Mouse (Mus musculus) hindbrain, embryonic 13.5 days (tissue): Measurements from ENCODE around the gene Mafg. TPM values are rescaled to one million over a fixed set of nuclear protein-coding genes. Genes with fewer than 3 reads are reported as not detected.

Experiments
- ATAC-seq: fragments of 200-750 bp; cut with Nextera tagmentation; 2 replicates; pipeline ENCODE4 v1.8.0; 2017; ENCODE audit warnings: moderate TSS enrichment; ENCODE audit not compliant: low FRiP score
- H3K27ac ChIP-seq: fragments of 300-500 bp; sonication (generic); 2 replicates; pipeline ENCODE4 v1.5.1; 2015; ENCODE audit warnings: inconsistent platforms, mild to moderate bottlenecking, moderate library complexity
- H3K27me3 ChIP-seq: fragments of 300-500 bp; sonication (generic); 2 replicates; pipeline ENCODE4 v1.6.1; 2015; ENCODE audit warnings: mild to moderate bottlenecking, inconsistent platforms
- H3K36me3 ChIP-seq: fragments of 300-500 bp; sonication (generic); 2 replicates; pipeline ENCODE4 v1.6.1; 2015; ENCODE audit warnings: mild to moderate bottlenecking, inconsistent platforms
- H3K4me1 ChIP-seq: fragments of 300-500 bp; sonication (generic); replicated peaks from 2 replicates; pipeline ENCODE4 v1.6.1; 2015; ENCODE audit warnings: inconsistent platforms
- H3K4me2 ChIP-seq: fragments of 300-500 bp; sonication (generic); 2 replicates; pipeline ENCODE4 v1.6.1; 2015; ENCODE audit warnings: inconsistent platforms, mild to moderate bottlenecking, moderate library complexity
- H3K4me3 ChIP-seq: fragments of 300-500 bp; sonication (generic); 2 replicates; pipeline ENCODE4 v1.5.1; 2015; ENCODE audit warnings: mild to moderate bottlenecking, inconsistent platforms
- H3K9ac ChIP-seq: fragments of 300-500 bp; sonication (generic); 2 replicates; pipeline ENCODE4 v1.6.1; 2015; ENCODE audit warnings: mild to moderate bottlenecking, inconsistent platforms
- H3K9me3 ChIP-seq: fragments of 300-500 bp; sonication (generic); 2 replicates; pipeline ENCODE4 v1.6.1; 2016; ENCODE audit warnings: inconsistent platforms
- WGBS: fragments of 180-500 bp; shearing (Covaris S2); methylation state at CpG from one replicate; pipeline ENCODE4 v1.1.7; 2015; 5-methylcytosine and 5-hydroxymethylcytosine counted together
- polyA plus RNA-seq: library from polyadenylated mRNA; unstranded; fragments of >200 nt; fragmentation: Nextera tagmentation; extraction: Ambion mirVana; gene quantifications from 2 replicates; pipeline ENCODE4 v1.2.1, GENCODE M21; 2015

Mafg gene
- polyA plus RNA-seq, 1 experiment from 2014 or later, result 30.8 TPM

DNA sequence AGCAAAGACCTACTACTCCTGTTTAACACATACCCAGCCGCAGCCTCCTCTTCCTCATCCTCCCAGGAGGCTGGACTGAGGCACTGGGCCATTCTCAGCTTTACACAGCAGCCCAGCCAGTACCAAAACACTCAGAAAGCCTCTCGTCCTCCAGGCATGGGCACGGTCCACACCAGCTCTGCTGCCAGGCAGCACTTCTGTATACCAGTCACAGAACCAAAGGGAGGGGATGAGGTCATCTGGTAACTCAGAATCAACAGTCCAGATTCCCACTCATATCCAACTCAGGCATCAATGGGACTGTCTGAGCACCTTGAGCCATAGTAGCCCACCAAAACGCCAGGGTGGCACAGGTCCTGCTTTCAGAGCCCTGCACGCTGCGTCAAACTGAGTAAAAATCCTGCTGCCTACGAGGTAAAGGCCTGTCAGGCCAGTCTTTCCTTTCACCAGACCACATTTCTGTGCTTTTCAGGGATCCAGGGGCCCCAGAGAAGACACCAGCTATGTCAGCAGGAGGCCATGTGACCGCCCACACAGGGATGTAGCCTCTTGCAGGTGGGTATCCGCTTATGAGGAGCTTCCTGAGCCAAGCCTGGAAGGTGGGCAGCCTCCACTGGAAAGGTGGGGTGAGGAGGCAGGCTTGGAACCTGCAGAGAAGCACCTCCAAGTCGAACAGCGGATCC, 6.5 kb downstream of the Mafg start:
- Histone ChIP-seq H3K4me1 (peaks cover 47% of the 10 kb centered on the region), H3K27ac (no peak overlapping the region), H3K9ac (no peak overlapping the region; the same call in 1 of the 2 replicates), H3K27me3 (no peaks in the 10 kb centered on the region), H3K9me3 (no peaks in the 10 kb centered on the region), H3K4me2 (no peak overlapping the region), H3K36me3 (peaks cover 47% of the 10 kb centered on the region), H3K4me3 (no peak overlapping the region)
- ATAC-seq, result no peak
- WGBS, result 91% methylated on average over 11 of the region's 11 CpGs

DNA sequence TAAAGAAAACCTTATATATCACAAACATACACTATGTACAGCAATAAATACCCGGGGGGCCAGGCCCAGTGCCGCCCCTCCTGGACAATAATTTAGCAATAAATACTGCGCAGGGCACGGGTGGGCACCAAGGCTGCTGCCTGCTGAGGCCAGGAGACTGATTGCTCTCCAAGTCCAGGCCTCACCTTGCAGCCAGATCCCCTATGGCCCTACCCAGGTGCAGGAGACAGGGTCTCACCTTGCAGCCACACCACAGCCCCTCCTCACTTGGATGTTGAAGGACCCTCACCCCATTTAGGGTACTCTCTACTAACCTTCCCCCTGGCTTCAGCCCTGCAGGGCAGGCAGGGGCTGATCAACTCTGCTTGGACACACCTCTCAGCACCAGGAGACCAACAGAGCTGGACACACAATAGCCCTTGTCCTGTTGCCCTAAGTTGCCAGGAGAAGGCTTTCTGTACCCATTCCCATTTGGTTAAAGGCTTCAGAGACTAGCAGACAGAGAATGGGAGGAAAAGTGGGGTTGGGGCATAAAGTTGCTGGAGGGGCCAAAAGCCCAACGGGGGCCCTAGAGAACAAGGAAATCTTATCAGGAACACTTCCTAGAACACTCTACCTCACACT, 8.1 kb downstream of the Mafg start, which contains the start of gene Sirt7:
TSS of gene Sirt7 (minus strand) at position 89 of the 624 bp plus-strand sequence.
- Histone ChIP-seq H3K36me3 (peaks cover 62% of the 10 kb centered on the region), H3K27me3 (no peaks in the 10 kb centered on the region), H3K9ac (peak within 1 kb of the TSS; percentile 92), H3K9me3 (no peaks in the 10 kb centered on the region), H3K4me1 (peaks cover 31% of the 10 kb centered on the region), H3K27ac (peak within 1 kb of the TSS; percentile 90), H3K4me3 (peak within 1 kb of the TSS; percentile 98), H3K4me2 (peak within 1 kb of the TSS; percentile 98)
- 25% methylated on average over 5 of the region's 5 CpGs for WGBS
- ATAC-seq, result peak; percentile 60

DNA sequence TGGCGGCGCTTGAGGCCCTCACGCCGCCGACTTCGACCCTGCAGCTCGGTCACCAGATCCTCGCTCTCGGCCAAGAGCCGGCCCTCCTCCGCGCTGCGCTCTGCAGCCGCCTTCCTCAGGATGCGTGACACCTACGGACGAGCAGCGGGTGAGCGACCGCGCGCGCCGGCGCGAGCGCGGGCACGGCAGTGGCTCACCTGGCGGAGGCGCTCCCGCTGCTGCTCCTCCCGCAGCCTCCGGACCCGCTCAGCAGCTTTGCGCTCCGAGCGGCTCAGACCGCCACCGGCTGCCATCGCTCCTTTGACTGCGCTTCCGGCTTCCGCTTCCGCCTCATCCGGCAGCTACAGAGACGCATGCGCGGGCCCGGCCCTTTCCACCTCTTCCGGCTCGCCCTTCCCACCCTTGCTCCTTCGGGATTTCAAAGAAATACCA, 8.7 kb downstream of the Mafg start:
- Histone ChIP-seq H3K4me2 (peak overlapping the region; percentile 98), H3K9me3 (no peaks in the 10 kb centered on the region), H3K9ac (peak overlapping the region; percentile 92), H3K4me3 (peak overlapping the region; percentile 98), H3K27me3 (no peaks in the 10 kb centered on the region), H3K36me3 (peaks cover 66% of the 10 kb centered on the region), H3K4me1 (peaks cover 26% of the 10 kb centered on the region), H3K27ac (peak overlapping the region; percentile 90)
- 1% methylated on average over 53 of the region's 53 CpGs for WGBS
- ATAC-seq, result peak; percentile 83

DNA sequence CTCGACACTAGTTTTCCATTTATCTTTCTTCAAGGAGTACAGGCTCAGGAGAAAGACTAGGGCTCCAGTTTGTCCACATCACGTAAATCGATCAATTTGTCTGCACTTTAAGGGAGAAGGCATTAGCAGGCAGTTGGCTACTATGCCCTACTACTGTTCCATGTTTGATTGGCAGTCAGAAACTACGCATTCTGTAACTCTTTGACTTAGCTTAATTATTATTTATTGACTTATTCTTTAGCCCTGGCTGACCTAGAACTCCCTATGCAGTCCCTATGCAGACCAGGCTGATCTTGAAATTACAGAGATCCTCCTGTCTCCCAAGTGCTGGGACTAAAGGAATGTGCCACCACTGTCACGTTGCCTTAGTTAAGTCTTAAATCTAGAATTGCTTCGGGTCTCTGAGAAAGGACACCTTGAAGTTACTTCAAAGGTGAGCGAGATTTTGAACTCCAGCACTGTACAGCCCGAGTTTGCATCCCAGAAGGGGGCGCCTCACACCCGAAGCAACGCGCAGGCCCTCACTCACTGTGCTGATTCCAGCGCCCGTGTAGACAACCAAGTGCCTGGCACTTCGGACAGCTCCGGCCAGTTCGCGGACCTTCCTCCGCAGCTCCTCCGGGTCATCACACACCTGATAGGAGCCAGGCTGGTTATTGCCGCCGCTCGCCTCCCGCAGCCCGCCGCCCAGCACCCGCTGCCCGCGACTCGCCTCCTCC, 9.3 kb downstream of the Mafg start:
- H3K27me3 ChIP-seq, result no peaks in the 10 kb centered on the region
- H3K4me2 ChIP-seq, result peak overlapping the region; percentile 98
- H3K4me1 ChIP-seq, result peaks cover 23% of the 10 kb centered on the region
- peak overlapping the region; percentile 90 for H3K27ac ChIP-seq
- H3K36me3 ChIP-seq, result peaks cover 64% of the 10 kb centered on the region
- peak; percentile 67 for ATAC-seq
- peak overlapping the region; percentile 92 for H3K9ac ChIP-seq
- H3K4me3 ChIP-seq, result peak overlapping the region; percentile 98
- no peaks in the 10 kb centered on the region for H3K9me3 ChIP-seq
- 13% methylated on average over 29 of the region's 30 CpGs for WGBS

DNA sequence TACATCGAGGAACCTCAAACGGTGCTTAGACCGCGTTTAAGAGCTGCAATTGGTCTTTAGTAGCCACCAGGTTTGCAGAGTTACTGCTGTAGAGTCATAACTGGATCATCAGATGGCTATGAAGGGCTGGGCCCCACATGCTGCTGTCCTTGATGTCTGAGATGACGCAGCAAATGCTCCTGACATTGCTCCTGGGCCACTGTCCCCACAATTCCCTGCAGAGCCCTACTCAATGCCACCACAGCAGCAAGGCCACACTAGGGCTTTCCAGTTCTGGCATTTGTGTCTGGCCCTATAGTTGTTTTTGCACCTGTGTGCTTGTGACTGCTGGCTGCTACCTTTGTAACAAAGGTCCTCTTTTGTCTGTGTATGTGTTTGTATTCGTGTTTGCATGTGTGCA, 10.6 kb downstream of the Mafg start:
- no peak overlapping the region; the same call in 1 of the 2 replicates for H3K4me3 ChIP-seq
- H3K9me3 ChIP-seq, result no peaks in the 10 kb centered on the region
- H3K4me2 ChIP-seq, result no peak overlapping the region
- H3K4me1 ChIP-seq, result peaks cover 26% of the 10 kb centered on the region
- no peak for ATAC-seq
- H3K27ac ChIP-seq, result no peak overlapping the region
- H3K27me3 ChIP-seq, result no peaks in the 10 kb centered on the region
- 88% methylated on average over 6 of the region's 6 CpGs for WGBS
- H3K9ac ChIP-seq, result no peak overlapping the region
- peaks cover 69% of the 10 kb centered on the region for H3K36me3 ChIP-seq

DNA sequence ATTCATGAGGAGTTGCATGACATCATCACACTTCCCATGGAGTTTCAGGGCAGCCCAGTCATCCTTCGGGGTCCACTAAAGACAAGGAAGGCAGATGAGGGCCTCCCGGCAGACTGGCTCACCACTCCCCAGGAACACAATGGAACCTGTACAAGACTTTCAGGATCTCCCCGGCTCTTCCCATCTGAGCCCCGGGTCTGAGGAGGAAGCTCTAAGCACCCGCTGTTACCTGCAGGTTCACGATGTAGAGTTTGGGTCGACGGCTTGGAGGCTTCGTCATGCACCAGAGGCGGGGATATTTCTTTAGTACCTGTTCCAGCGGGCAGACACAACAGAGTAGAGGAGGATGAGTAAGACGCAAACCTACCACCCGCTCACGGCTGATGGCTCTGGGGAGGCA, 13.2 kb downstream of the Mafg start:
- WGBS, result 92% methylated on average over 14 of the region's 14 CpGs
- 0 out of 2 replicates have a peak overlapping the region, but pooled peaks have one; percentile 13 for H3K9ac ChIP-seq
- H3K27ac ChIP-seq, result no peak overlapping the region
- H3K36me3 ChIP-seq, result peaks cover 55% of the 10 kb centered on the region
- no peak overlapping the region for H3K4me2 ChIP-seq
- H3K9me3 ChIP-seq, result no peaks in the 10 kb centered on the region
- no peaks in the 10 kb centered on the region for H3K27me3 ChIP-seq
- H3K4me1 ChIP-seq, result peaks cover 40% of the 10 kb centered on the region
- no peak overlapping the region for H3K4me3 ChIP-seq
- ATAC-seq, result no peak

DNA sequence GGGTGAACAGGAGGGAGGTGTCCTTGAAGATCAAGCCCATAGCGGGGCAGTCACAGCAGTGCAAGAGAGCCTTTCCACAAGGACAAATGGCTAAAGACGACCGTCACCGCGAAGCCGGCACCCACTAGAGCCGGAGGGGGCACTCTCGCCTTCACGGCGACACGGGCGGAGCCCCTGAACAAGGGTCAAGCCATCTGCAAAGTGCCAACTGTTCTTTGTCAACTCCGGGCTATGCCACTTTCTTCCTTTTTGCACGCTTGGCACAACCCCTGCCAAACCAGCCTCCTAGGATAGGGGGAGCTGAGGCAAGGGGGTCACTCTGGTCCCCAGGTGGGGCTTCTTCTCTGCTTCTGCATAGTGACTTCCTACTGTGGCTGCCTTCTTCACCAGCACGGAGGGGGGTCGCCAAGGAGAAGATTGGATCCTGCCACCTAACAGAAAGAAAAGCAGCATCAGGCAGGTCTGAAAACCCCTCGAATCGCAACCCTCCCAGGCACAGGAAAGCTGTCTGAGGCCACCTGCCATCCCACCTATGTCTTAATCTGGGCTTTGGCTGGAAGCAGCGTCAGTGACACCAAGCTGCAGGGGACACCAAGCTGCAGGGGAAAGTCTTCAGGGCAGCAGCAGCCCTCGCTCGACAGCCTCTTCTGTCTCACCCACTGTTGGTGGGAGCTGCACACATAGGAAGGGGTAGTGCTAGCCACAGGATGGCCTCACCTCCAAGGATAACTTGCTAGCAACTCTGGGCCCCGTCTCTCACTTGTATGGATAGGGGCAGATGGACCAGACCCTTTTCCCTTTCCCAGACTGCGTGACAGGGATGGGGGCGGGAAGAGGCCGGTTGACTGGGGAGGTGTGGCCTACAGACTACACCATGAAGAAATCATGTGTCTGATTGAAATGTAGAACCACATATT, 14.5 kb downstream of the Mafg start:
- no peak overlapping the region for H3K4me3 ChIP-seq
- no peak for ATAC-seq
- H3K4me2 ChIP-seq, result no peak overlapping the region
- H3K27me3 ChIP-seq, result no peaks in the 10 kb centered on the region
- peak overlapping the region; percentile 52 for H3K27ac ChIP-seq
- H3K4me1 ChIP-seq, result peaks cover 34% of the 10 kb centered on the region
- no peaks in the 10 kb centered on the region for H3K9me3 ChIP-seq
- peaks cover 64% of the 10 kb centered on the region for H3K36me3 ChIP-seq
- no peak overlapping the region for H3K9ac ChIP-seq
- 93% methylated on average over 25 of the region's 25 CpGs for WGBS

DNA sequence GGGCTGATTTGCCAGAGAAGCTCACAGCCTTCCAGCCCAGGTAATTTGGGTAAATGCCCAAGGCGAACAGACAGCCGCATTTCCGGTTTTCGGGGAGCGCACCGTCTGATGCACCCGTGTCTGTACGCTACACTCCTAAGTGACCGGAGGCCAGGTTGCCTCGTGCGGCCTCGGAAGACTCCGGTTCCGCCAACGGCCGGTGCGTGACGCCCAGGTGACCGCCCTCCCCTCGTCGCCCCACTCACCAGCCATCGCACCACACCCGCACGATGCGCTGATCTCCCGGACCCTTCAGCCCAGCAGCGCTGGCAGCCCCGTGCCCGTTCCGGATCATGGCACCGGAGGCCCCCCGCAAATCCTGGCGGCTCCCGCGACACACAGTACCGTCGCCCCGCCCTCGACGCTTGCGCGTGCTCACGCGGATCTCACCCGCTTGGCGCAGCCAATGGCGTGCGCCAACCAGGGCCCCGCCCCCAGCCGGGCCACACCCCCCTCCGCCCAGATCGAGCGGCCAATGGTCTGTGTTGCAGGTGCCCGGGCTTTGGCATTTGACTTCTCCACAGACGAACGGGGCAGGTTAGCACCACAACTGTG, 15.8 kb downstream of the Mafg start, which contains the start of gene Pcyt2:
TSS of gene Pcyt2 (minus strand) at position 418 of the 594 bp plus-strand sequence.
- H3K36me3 ChIP-seq, result peaks cover 68% of the 10 kb centered on the region

DNA sequence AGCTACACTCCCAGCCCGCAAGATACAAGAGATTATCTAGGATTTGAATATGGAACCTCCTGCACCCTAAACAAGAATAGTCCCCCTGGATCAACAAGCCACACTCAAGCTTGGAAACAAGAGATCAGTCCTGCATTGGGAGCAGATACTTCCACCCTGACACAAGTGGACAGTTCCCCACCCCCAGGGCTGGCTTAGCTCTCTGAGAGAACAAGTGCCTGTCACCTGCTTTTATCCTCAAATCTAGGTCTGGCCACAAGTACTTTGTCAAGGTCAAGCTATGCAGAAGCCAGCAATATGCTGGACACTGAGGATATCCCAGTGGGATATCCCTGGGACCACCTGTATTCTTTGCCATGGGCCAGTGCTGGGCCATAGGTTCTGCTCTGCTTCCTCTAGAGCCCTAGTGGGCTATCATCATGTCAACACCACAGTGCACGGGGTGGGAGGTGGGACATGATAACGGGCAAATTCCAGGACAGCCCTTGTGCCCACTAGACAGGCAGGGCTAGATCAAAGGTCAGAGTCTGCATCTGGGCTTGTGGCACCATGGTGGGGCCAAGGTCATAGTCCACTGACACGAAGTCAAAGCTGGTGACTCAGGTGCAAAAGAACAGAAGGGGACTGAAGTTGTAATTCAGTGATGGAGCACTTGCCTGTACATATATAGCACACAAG, 16.6 kb downstream of the Mafg start:
- H3K9me3 ChIP-seq, result no peaks in the 10 kb centered on the region
- no peak for ATAC-seq
- peaks cover 30% of the 10 kb centered on the region for H3K4me1 ChIP-seq
- H3K9ac ChIP-seq, result peak overlapping the region; percentile 91
- peak overlapping the region; percentile 88 for H3K4me2 ChIP-seq
- peaks cover 70% of the 10 kb centered on the region for H3K36me3 ChIP-seq
- 45% methylated on average over 4 of the region's 4 CpGs for WGBS
- peak overlapping the region; percentile 91 for H3K27ac ChIP-seq
- peak overlapping the region; percentile 84 for H3K4me3 ChIP-seq
- no peaks in the 10 kb centered on the region for H3K27me3 ChIP-seq

More for the DNA sequence above, 15.8 kb downstream of the Mafg start, which contains the start of gene Pcyt2:
- Histone ChIP-seq H3K9ac (peak within 1 kb of the TSS; percentile 91), H3K4me1 (peaks cover 30% of the 10 kb centered on the region), H3K4me2 (peak within 1 kb of the TSS; percentile 88), H3K27me3 (no peaks in the 10 kb centered on the region), H3K27ac (peak within 1 kb of the TSS; percentile 91), H3K4me3 (peak within 1 kb of the TSS; percentile 84), H3K9me3 (no peaks in the 10 kb centered on the region)
- peak; percentile 95 for ATAC-seq
- under 1% methylated on average over 56 of the region's 56 CpGs for WGBS

DNA sequence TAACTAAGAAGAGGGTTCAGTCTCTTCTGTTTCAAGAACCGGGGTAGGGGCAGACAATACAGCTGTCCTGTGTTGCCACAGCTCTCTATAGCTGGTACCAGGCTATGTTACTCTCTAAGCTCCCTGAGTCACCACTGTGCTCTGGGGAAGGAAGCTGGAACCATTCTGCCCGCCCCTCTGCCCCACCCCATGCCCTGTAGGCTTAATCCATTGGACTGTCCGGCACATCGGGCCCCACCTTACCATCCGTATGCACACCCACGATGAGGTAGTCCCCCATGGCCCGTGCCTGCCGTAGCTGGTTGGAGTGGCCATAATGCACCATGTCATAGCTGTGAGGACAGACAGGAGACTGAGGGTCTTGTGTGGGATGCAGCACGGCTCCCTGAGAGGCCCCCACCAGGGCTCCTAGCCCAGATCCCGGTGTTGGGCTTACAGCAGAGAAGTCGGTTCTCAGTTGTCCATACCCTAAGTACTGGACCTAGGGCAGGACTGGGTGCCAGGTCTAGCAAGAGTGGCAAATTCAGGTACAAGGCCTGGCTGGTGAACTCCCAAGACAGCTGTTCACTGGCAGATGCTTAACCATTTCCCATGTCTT, 17.7 kb downstream of the Mafg start:
- peaks cover 70% of the 10 kb centered on the region for H3K36me3 ChIP-seq
- no peaks in the 10 kb centered on the region for H3K27me3 ChIP-seq
- no peak overlapping the region; the same call in 1 of the 2 replicates for H3K4me3 ChIP-seq
- H3K9ac ChIP-seq, result peak overlapping the region; percentile 51; the same call in 1 of the 2 replicates
- no peak for ATAC-seq
- WGBS, result 93% methylated on average over 11 of the region's 11 CpGs
- H3K27ac ChIP-seq, result no peak overlapping the region
- H3K4me1 ChIP-seq, result peaks cover 30% of the 10 kb centered on the region
- no peaks in the 10 kb centered on the region for H3K9me3 ChIP-seq
- H3K4me2 ChIP-seq, result peak overlapping the region; percentile 17; the same call in 1 of the 2 replicates
